Mouse (Mus musculus): ENCODE measurements around the gene Arpp21. TPM values are rescaled to one million over a fixed set of nuclear protein-coding genes. Genes with fewer than 3 reads are reported as not detected.

Arpp21 gene
- polyA plus RNA-seq, 1 experiment from 2014 or later = 0.79 TPM

- Histone ChIP-seq H3K4me3 (ENCODE audit: low read length) (no peak overlapping the region), H3K27ac (ENCODE audit: low read length) (no peak overlapping the region), H3K4me2 (replicated peaks; ENCODE audit: low read depth, low read length) (no peak overlapping the region), H3K4me1 (ENCODE audit: insufficient read depth, low read length) (no peaks in the 10 kb centered on the region), H3K36me3 (ENCODE audit: insufficient read depth, low read length) (no peaks in the 10 kb centered on the region), H3K9me3 (ENCODE audit: low read length) (no peaks in the 10 kb centered on the region), H3K27me3 (ENCODE audit: insufficient read depth, low read length) (no peaks in the 10 kb centered on the region), H3K9ac (replicated peaks; ENCODE audit: low read length) (no peak overlapping the region)
- no peak for ATAC-seq (ENCODE audit: low FRiP score, low TSS enrichment)
- 49% methylated on average over 10 of the region's 10 CpGs for WGBS
These were observed 20.5 kb downstream of the Arpp21 start for GRCm38 (mm10) chr9:112215030-112215806.

GRCm38 (mm10) chr9:112213411-112214255 lies 22.1 kb downstream of the Arpp21 start:
- H3K27me3 ChIP-seq (ENCODE audit: insufficient read depth, low read length) = no peaks in the 10 kb centered on the region
- H3K4me3 ChIP-seq (ENCODE audit: low read length) = no peak overlapping the region
- ATAC-seq (ENCODE audit: low FRiP score, low TSS enrichment) = no peak; the same call in 1 of the 2 replicates
- H3K27ac ChIP-seq (ENCODE audit: low read length) = no peak overlapping the region
- H3K36me3 ChIP-seq (ENCODE audit: insufficient read depth, low read length) = no peaks in the 10 kb centered on the region
- no peaks in the 10 kb centered on the region for H3K9me3 ChIP-seq (ENCODE audit: low read length)
- H3K4me2 ChIP-seq (replicated peaks; ENCODE audit: low read depth, low read length) = no peak overlapping the region
- WGBS = 35% methylated on average over 10 of the region's 10 CpGs
- H3K4me1 ChIP-seq (ENCODE audit: insufficient read depth, low read length) = no peaks in the 10 kb centered on the region
- H3K9ac ChIP-seq (replicated peaks; ENCODE audit: low read length) = no peak overlapping the region

GRCm38 (mm10) chr9:112209803-112210202 lies 25.9 kb downstream of the Arpp21 start:
- Histone ChIP-seq H3K9ac (replicated peaks; ENCODE audit: low read length) (no peak overlapping the region), H3K4me1 (ENCODE audit: insufficient read depth, low read length) (no peaks in the 10 kb centered on the region), H3K36me3 (ENCODE audit: insufficient read depth, low read length) (no peaks in the 10 kb centered on the region), H3K27me3 (ENCODE audit: insufficient read depth, low read length) (no peaks in the 10 kb centered on the region), H3K4me2 (replicated peaks; ENCODE audit: low read depth, low read length) (no peak overlapping the region), H3K9me3 (ENCODE audit: low read length) (no peaks in the 10 kb centered on the region), H3K4me3 (ENCODE audit: low read length) (no peak overlapping the region), H3K27ac (ENCODE audit: low read length) (no peak overlapping the region)
- WGBS = 76% methylated on average over 3 of the region's 3 CpGs
- ATAC-seq (ENCODE audit: low FRiP score, low TSS enrichment) = no peak

GRCm38 (mm10) chr9:112207767-112208166 lies 28.0 kb downstream of the Arpp21 start:
- Histone ChIP-seq H3K9me3 (ENCODE audit: low read length) (no peaks in the 10 kb centered on the region), H3K9ac (replicated peaks; ENCODE audit: low read length) (no peak overlapping the region), H3K36me3 (ENCODE audit: insufficient read depth, low read length) (no peaks in the 10 kb centered on the region), H3K4me3 (ENCODE audit: low read length) (no peak overlapping the region), H3K27me3 (ENCODE audit: insufficient read depth, low read length) (no peaks in the 10 kb centered on the region), H3K4me1 (ENCODE audit: insufficient read depth, low read length) (no peaks in the 10 kb centered on the region), H3K4me2 (replicated peaks; ENCODE audit: low read depth, low read length) (no peak overlapping the region), H3K27ac (ENCODE audit: low read length) (no peak overlapping the region)
- 26% methylated on average over 4 of the region's 4 CpGs for WGBS
- ATAC-seq (ENCODE audit: low FRiP score, low TSS enrichment) = peak; percentile 92

GRCm38 (mm10) chr9:112198296-112198695 lies 37.4 kb downstream of the Arpp21 start:
- Histone ChIP-seq H3K9ac (replicated peaks; ENCODE audit: low read length) (no peak overlapping the region), H3K27me3 (ENCODE audit: insufficient read depth, low read length) (no peaks in the 10 kb centered on the region), H3K27ac (ENCODE audit: low read length) (no peak overlapping the region), H3K4me3 (ENCODE audit: low read length) (no peak overlapping the region), H3K9me3 (ENCODE audit: low read length) (no peaks in the 10 kb centered on the region), H3K36me3 (ENCODE audit: insufficient read depth, low read length) (no peaks in the 10 kb centered on the region), H3K4me1 (ENCODE audit: insufficient read depth, low read length) (no peaks in the 10 kb centered on the region), H3K4me2 (replicated peaks; ENCODE audit: low read depth, low read length) (no peak overlapping the region)
- WGBS = 72% methylated on average over 6 of the region's 6 CpGs
- ATAC-seq (ENCODE audit: low FRiP score, low TSS enrichment) = no peak

GRCm38 (mm10) chr9:112194049-112194448 lies 41.7 kb downstream of the Arpp21 start:
- Histone ChIP-seq H3K9me3 (ENCODE audit: low read length) (no peaks in the 10 kb centered on the region), H3K4me3 (ENCODE audit: low read length) (no peak overlapping the region), H3K27ac (ENCODE audit: low read length) (no peak overlapping the region), H3K27me3 (ENCODE audit: insufficient read depth, low read length) (no peaks in the 10 kb centered on the region), H3K4me1 (ENCODE audit: insufficient read depth, low read length) (no peaks in the 10 kb centered on the region), H3K9ac (replicated peaks; ENCODE audit: low read length) (no peak overlapping the region), H3K36me3 (ENCODE audit: insufficient read depth, low read length) (no peaks in the 10 kb centered on the region), H3K4me2 (replicated peaks; ENCODE audit: low read depth, low read length) (no peak overlapping the region)
- ATAC-seq (ENCODE audit: low FRiP score, low TSS enrichment) = no peak

- no peak overlapping the region for H3K4me2 ChIP-seq (replicated peaks; ENCODE audit: low read depth, low read length)
- H3K9me3 ChIP-seq (ENCODE audit: low read length) = no peaks in the 10 kb centered on the region
- H3K27ac ChIP-seq (ENCODE audit: low read length) = no peak overlapping the region
- H3K36me3 ChIP-seq (ENCODE audit: insufficient read depth, low read length) = no peaks in the 10 kb centered on the region
- no peak overlapping the region for H3K9ac ChIP-seq (replicated peaks; ENCODE audit: low read length)
- no peak for ATAC-seq (ENCODE audit: low FRiP score, low TSS enrichment)
- 0 out of 2 replicates have a peak, but pooled peaks cover 2% of the 10 kb centered on the region for H3K27me3 ChIP-seq (ENCODE audit: insufficient read depth, low read length)
- 84% methylated on average over 10 of the region's 10 CpGs for WGBS
- peaks cover 9% of the 10 kb centered on the region; the same call in 1 of the 2 replicates for H3K4me1 ChIP-seq (ENCODE audit: insufficient read depth, low read length)
- H3K4me3 ChIP-seq (ENCODE audit: low read length) = no peak overlapping the region
These were observed 46.3 kb downstream of the Arpp21 start for GRCm38 (mm10) chr9:112189394-112189793.

- no peaks in the 10 kb centered on the region for H3K36me3 ChIP-seq (ENCODE audit: insufficient read depth, low read length)
- no peak overlapping the region for H3K4me3 ChIP-seq (ENCODE audit: low read length)
- no peak overlapping the region for H3K4me2 ChIP-seq (replicated peaks; ENCODE audit: low read depth, low read length)
- 0 out of 2 replicates have a peak, but pooled peaks cover 2% of the 10 kb centered on the region for H3K27me3 ChIP-seq (ENCODE audit: insufficient read depth, low read length)
- no peak overlapping the region for H3K9ac ChIP-seq (replicated peaks; ENCODE audit: low read length)
- ATAC-seq (ENCODE audit: low FRiP score, low TSS enrichment) = no peak
- H3K27ac ChIP-seq (ENCODE audit: low read length) = no peak overlapping the region
- peaks cover 9% of the 10 kb centered on the region; the same call in 1 of the 2 replicates for H3K4me1 ChIP-seq (ENCODE audit: insufficient read depth, low read length)
- WGBS = 71% methylated on average over 12 of the region's 12 CpGs
- no peaks in the 10 kb centered on the region for H3K9me3 ChIP-seq (ENCODE audit: low read length)
These were observed 47.3 kb downstream of the Arpp21 start for GRCm38 (mm10) chr9:112188358-112188893.

GRCm38 (mm10) chr9:112187667-112188066 lies 48.1 kb downstream of the Arpp21 start:
- no peak for ATAC-seq (ENCODE audit: low FRiP score, low TSS enrichment)
- no peak overlapping the region for H3K27ac ChIP-seq (ENCODE audit: low read length)
- 48% methylated on average over 14 of the region's 14 CpGs for WGBS
- H3K4me2 ChIP-seq (replicated peaks; ENCODE audit: low read depth, low read length) = no peak overlapping the region
- H3K36me3 ChIP-seq (ENCODE audit: insufficient read depth, low read length) = no peaks in the 10 kb centered on the region
- peaks cover 13% of the 10 kb centered on the region; the same call in 1 of the 2 replicates for H3K4me1 ChIP-seq (ENCODE audit: insufficient read depth, low read length)
- H3K9ac ChIP-seq (replicated peaks; ENCODE audit: low read length) = no peak overlapping the region
- no peak overlapping the region for H3K4me3 ChIP-seq (ENCODE audit: low read length)
- 0 out of 2 replicates have a peak, but pooled peaks cover 2% of the 10 kb centered on the region for H3K27me3 ChIP-seq (ENCODE audit: insufficient read depth, low read length)
- H3K9me3 ChIP-seq (ENCODE audit: low read length) = no peaks in the 10 kb centered on the region
